Mouse (Mus musculus) G1E (cell line): Measurements from ENCODE around the gene Foxn3. TPM values are rescaled to one million over a fixed set of nuclear protein-coding genes. Genes with fewer than 3 reads are reported as not detected.
"Not testable (repeated sequence)": the region's sequence is repeated elsewhere in the genome, so short reads cannot be mapped to it uniquely, and the experiment has no call there.

ENCODE experiments used
- ATAC-seq: 2 replicates; pipeline ENCODE4 v1.8.0; 2016; ENCODE audit warnings: mild to moderate bottlenecking; ENCODE audit not compliant: insufficient number of reproducible peaks, poor library complexity, low FRiP score, severe bottlenecking; ENCODE audit errors: extremely low read depth
- DNase-seq: peaks from one replicate; pipeline ENCODE4 v3.0.0; 2012; ENCODE audit warnings: low spot score
- H3K27me3 ChIP-seq: 2 replicates; pipeline ENCODE4 v1.6.1; 2012; ENCODE audit warnings: mild to moderate bottlenecking, low read length, inconsistent platforms; ENCODE audit not compliant: insufficient read depth
- H3K36me3 ChIP-seq: replicated peaks from 2 replicates; pipeline ENCODE3; 2012; ENCODE audit warnings: mild to moderate bottlenecking, inconsistent platforms
- H3K4me1 ChIP-seq: 2 replicates; pipeline ENCODE4 v1.6.1; 2012; ENCODE audit warnings: low read depth, low read length, inconsistent platforms, mixed read lengths; ENCODE audit not compliant: insufficient read depth
- H3K4me3 ChIP-seq: 2 replicates; pipeline ENCODE4 v1.5.1; 2012; ENCODE audit warnings: low read depth, mild to moderate bottlenecking, inconsistent platforms, low read length, moderate library complexity, mixed read lengths
- H3K9me3 ChIP-seq: replicated peaks from 2 replicates; pipeline ENCODE4 v1.6.1; 2012; ENCODE audit warnings: inconsistent platforms
- CTCF ChIP-seq: IDR thresholded peaks from 2 replicates; pipeline ENCODE4 v1.5.1; 2012; ENCODE audit warnings: low read depth, low read length, inconsistent platforms, mixed read lengths
- GATA1 ChIP-seq: IDR thresholded peaks from 2 replicates; pipeline ENCODE4 v1.6.1; 2012; ENCODE audit warnings: borderline replicate concordance, low read length, inconsistent platforms, mixed read lengths
- GATA2 ChIP-seq: IDR thresholded peaks from 2 replicates; pipeline ENCODE4 v1.6.1; 2012; ENCODE audit warnings: low read depth, low read length, inconsistent platforms, borderline replicate concordance
- POLR2AphosphoS5 ChIP-seq: IDR thresholded peaks from 2 replicates; pipeline ENCODE4 v1.6.1; 2012; ENCODE audit warnings: low read depth, low read length, inconsistent platforms; ENCODE audit not compliant: insufficient replicate concordance
- TAL1 ChIP-seq: conservative IDR thresholded peaks from 2 replicates; pipeline ENCODE4 v1.6.1; 2012; ENCODE audit warnings: low read depth, low read length, inconsistent platforms, mixed read lengths
- polyA plus RNA-seq: library from polyadenylated mRNA; stranded (reverse); fragments of >175 nt; gene quantifications from 2 replicates; pipeline ENCODE4 v1.2.3, GENCODE M21; 2012
- total RNA-seq, 2 experiments: library from RNA; stranded (forward) in 1 of 2; stranded (reverse) in 1 of 2; fragments of 200-1000 nt in 1 of 2; fragments of >200 nt in 1 of 2; fragmentation: Nextera tagmentation in 1 of 2; gene quantifications; 2 replicates each; pipeline ENCODE4 v1.2.3; 2014 to 2017

The Foxn3 gene
- total and polyA plus RNA-seq, 3 experiments, result 15.1 to 111 (median 20.1) TPM

- Histone ChIP-seq H3K4me3 (no peak overlapping the region), H3K27me3 (no peaks in the 10 kb centered on the region), H3K9me3 (peaks cover 22% of the 10 kb centered on the region), H3K36me3 (peaks cover 22% of the 10 kb centered on the region), H3K4me1 (no peaks in the 10 kb centered on the region)
- ATAC-seq (no peak), DNase-seq (no peak)
- TF ChIP-seq POLR2AphosphoS5 (no peak), GATA2 (no peak), TAL1 (no peak), CTCF (no peak), GATA1 (no peak)
These were observed 366.4 kb downstream of the Foxn3 start for GRCm38 (mm10) chr12:99197031-99197430.

GRCm38 (mm10) chr12:99195655-99196054, 367.7 kb downstream of the Foxn3 start:
- TF ChIP-seq GATA2, result no peak
- TF ChIP-seq TAL1, result no peak
- no peak for TF ChIP-seq CTCF
- TF ChIP-seq GATA1, result no peak
- TF ChIP-seq POLR2AphosphoS5, result no peak
- no peak for ATAC-seq
- Histone ChIP-seq H3K27me3 (no peaks in the 10 kb centered on the region), H3K9me3 (peaks cover 20% of the 10 kb centered on the region), H3K36me3 (peaks cover 22% of the 10 kb centered on the region), H3K4me1 (no peaks in the 10 kb centered on the region), H3K4me3 (no peak overlapping the region)
- DNase-seq, result no peak

DNA sequence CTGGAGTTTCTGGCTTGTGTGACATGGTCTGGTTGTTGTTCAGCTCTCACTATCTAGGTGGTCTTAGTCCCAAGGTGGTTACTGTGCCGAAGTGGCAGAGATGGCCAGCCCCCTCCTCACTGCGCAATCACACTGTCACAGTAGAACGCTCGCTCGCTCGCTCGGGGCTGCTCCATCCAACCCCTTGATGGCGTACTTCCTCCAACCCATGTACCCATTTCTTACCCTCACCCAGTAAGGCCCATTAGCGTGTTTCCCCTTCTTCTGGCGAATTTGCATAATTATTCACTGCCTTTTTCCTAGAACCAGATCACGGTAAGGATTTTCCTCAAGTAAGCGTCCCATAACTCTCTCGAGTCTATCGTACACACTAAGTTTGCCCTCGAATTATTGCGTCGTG, 369.3 kb downstream of the Foxn3 start:
- peaks cover 19% of the 10 kb centered on the region for H3K9me3 ChIP-seq
- H3K27me3 ChIP-seq, ATAC-seq, H3K4me3 ChIP-seq, H3K4me1 ChIP-seq, DNase-seq: not testable (repeated sequence)
- peaks cover 22% of the 10 kb centered on the region for H3K36me3 ChIP-seq

DNA sequence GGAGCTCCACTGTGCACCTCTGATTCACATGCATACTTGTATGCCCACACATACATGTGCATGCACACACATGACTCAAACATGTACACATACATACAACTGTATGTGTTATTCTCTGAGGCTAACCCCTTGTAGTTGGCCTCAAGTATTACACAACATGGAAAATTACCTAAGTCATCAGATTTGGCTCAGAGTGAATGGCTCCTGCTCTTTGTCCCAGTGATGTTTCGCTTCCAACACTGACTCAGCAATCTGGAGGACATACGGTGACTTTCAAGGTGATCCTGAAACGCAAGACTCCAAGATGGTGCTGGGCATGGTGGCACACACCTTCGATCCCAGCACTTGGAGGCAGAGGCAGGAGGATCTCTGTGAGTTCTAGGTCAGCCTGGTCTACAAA, 375.7 kb downstream of the Foxn3 start:
- TF ChIP-seq TAL1 (no peak), CTCF (no peak), GATA1 (no peak), POLR2AphosphoS5 (no peak), GATA2 (no peak)
- no peak overlapping the region for H3K4me3 ChIP-seq

DNA sequence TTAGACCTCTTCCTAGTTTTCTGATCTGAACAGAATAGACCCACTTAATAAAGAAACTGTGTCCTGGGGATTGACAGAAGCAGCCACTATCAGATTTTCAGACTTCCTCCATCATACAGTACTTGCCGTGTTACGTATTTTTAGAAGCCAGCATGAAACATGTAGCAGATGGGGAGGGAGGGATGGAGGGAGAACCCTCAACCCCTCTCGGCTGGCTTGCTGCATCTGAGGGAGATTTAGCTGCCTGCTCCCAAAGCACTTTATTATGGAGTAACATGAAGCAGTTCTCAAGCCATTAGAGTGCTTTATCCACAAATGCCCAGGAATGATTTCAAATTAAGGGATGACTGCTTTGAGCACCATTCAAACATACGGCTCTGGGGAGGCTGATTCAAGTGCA, 377.1 kb downstream of the Foxn3 start:
- TF ChIP-seq TAL1 (no peak), CTCF (no peak), GATA1 (no peak), POLR2AphosphoS5 (no peak), GATA2 (no peak)
- no peaks in the 10 kb centered on the region for H3K36me3 ChIP-seq

More for the DNA sequence above, 375.7 kb downstream of the Foxn3 start:
- DNase-seq, result no peak
- H3K9me3 ChIP-seq, result peaks cover 2% of the 10 kb centered on the region
- no peaks in the 10 kb centered on the region for H3K36me3 ChIP-seq
- no peaks in the 10 kb centered on the region for H3K27me3 ChIP-seq
- ATAC-seq, result no peak
- no peaks in the 10 kb centered on the region for H3K4me1 ChIP-seq

GRCm38 (mm10) chr12:99183261-99183792, 380.1 kb downstream of the Foxn3 start:
- ATAC-seq (no peak), DNase-seq (no peak)
- Histone ChIP-seq H3K9me3 (peaks cover 10% of the 10 kb centered on the region), H3K4me3 (no peak overlapping the region), H3K36me3 (no peaks in the 10 kb centered on the region), H3K27me3 (no peaks in the 10 kb centered on the region), H3K4me1 (no peaks in the 10 kb centered on the region)
- TF ChIP-seq TAL1 (no peak), GATA2 (no peak), POLR2AphosphoS5 (no peak), CTCF (no peak), GATA1 (no peak)

More for the DNA sequence above, 377.1 kb downstream of the Foxn3 start:
- H3K9me3 ChIP-seq, result peaks cover 4% of the 10 kb centered on the region
- no peaks in the 10 kb centered on the region for H3K27me3 ChIP-seq
- H3K4me1 ChIP-seq, result no peaks in the 10 kb centered on the region
- DNase-seq (no peak), ATAC-seq (no peak)
- H3K4me3 ChIP-seq, result no peak overlapping the region

DNA sequence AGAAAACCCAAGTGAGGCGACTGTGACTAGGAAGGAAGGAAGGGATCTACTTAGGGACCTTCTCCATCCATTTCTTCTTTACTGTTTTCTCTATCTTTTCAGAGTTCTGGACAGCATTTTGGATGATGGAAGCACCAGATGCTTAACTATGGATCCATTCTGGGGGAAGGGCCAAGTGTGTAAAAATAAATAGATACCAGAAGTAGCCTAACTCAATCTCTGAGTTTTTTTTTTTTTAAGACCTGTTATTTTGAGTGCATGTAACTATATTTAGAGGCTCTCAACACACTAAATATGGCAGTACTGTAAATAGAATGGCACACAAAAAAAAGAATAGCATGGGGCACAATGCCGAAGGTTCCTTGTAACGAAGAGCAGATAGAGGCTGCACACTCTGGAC, 381.0 kb downstream of the Foxn3 start:
- TF ChIP-seq GATA2 (no peak), POLR2AphosphoS5 (no peak), TAL1 (no peak), CTCF (no peak), GATA1 (no peak)
- ATAC-seq (no peak), DNase-seq (no peak)
- H3K4me1 ChIP-seq, result no peaks in the 10 kb centered on the region
- H3K27me3 ChIP-seq, result no peaks in the 10 kb centered on the region
- H3K36me3 ChIP-seq, result no peaks in the 10 kb centered on the region
- H3K9me3 ChIP-seq, result peaks cover 10% of the 10 kb centered on the region; the same call in 1 of the 2 replicates
- no peak overlapping the region for H3K4me3 ChIP-seq
